Mouse (Mus musculus) CH12.LX (cell line): Measurements from ENCODE around the gene Ptpn5. TPM values are rescaled to one million over a fixed set of nuclear protein-coding genes. Genes with fewer than 3 reads are reported as not detected.

Experiments used
- DNase-seq: peaks from one replicate; pipeline ENCODE4 v3.0.0-alpha.2; 2013; ENCODE audit errors: extremely low read depth
- H3K27ac ChIP-seq: 2 replicates; pipeline ENCODE4 v1.5.1; 2012; ENCODE audit warnings: low read depth, mild to moderate bottlenecking, control low read depth, moderate library complexity; ENCODE audit not compliant: insufficient read depth
- H3K27me3 ChIP-seq: replicated peaks from 2 replicates; pipeline ENCODE3; 2012; ENCODE audit warnings: inconsistent platforms
- H3K36me3 ChIP-seq, 2 experiments: replicated peaks in 1 of 2; 2 replicates each; pipeline versions ENCODE3 to v1.6.1; 2012; ENCODE audit warnings: inconsistent platforms in 1 of 2, low read length in 1 of 2, mild to moderate bottlenecking in 1 of 2, mixed read lengths in 1 of 2, moderate library complexity in 1 of 2; ENCODE audit not compliant: control insufficient read depth in 1 of 2, insufficient read depth in 1 of 2
- H3K4me1 ChIP-seq, 2 experiments: 2 replicates each; pipeline ENCODE4 v1.6.1; 2012; ENCODE audit warnings: inconsistent platforms in 1 of 2, moderate library complexity in 1 of 2; ENCODE audit not compliant: insufficient read depth in 2 of 2, control insufficient read depth in 1 of 2
- H3K4me2 ChIP-seq: 2 replicates; pipeline ENCODE4 v1.6.1; 2012; ENCODE audit warnings: low read depth, mild to moderate bottlenecking, control low read depth; ENCODE audit not compliant: poor library complexity, insufficient read depth, severe bottlenecking
- H3K4me3 ChIP-seq, 3 experiments: fragments of 150-350 bp in 1 of 3; sonication (generic) in 1 of 3; replicated peaks in 1 of 3; 2 replicates each; pipeline versions ENCODE3 to v1.5.1; 2011 to 2012; ENCODE audit warnings: low read depth in 2 of 3, low read length in 2 of 3, mild to moderate bottlenecking in 2 of 3, moderate library complexity in 2 of 3, control low read depth in 1 of 3, improper control_type of control experiment in 1 of 3, inconsistent platforms in 1 of 3, mixed read lengths in 1 of 3; ENCODE audit not compliant: poor library complexity in 1 of 3
- H3K79me2 ChIP-seq: replicated peaks from 2 replicates; pipeline ENCODE4 v1.6.1; 2012; ENCODE audit warnings: mild to moderate bottlenecking, moderate library complexity; ENCODE audit not compliant: control insufficient read depth, poor library complexity, insufficient read depth, severe bottlenecking; ENCODE audit errors: extremely low read depth
- H3K9ac ChIP-seq: 2 replicates; pipeline ENCODE4 v1.6.1; 2012; ENCODE audit warnings: low read depth, mild to moderate bottlenecking, control low read depth, moderate library complexity; ENCODE audit not compliant: insufficient read depth
- H3K9me3 ChIP-seq: replicated peaks from 2 replicates; pipeline ENCODE3; 2012; ENCODE audit warnings: low read length, inconsistent platforms, mixed read lengths
- CTCF ChIP-seq, 2 experiments: IDR thresholded peaks in 1 of 2; conservative IDR thresholded peaks in 1 of 2; 2 replicates each; pipeline ENCODE4 v1.5.1; 2011 to 2012; ENCODE audit warnings: low read depth in 2 of 2, low read length in 2 of 2, improper control_type of control experiment in 1 of 2, inconsistent platforms in 1 of 2, mild to moderate bottlenecking in 1 of 2, moderate library complexity in 1 of 2
- E2F4 ChIP-seq: IDR thresholded peaks from 2 replicates; pipeline ENCODE4 v1.6.1; 2011; ENCODE audit warnings: low read depth, low read length, improper control_type of control experiment; ENCODE audit not compliant: insufficient replicate concordance
- ELF1 ChIP-seq: IDR thresholded peaks from 2 replicates; pipeline ENCODE4 v1.6.1; 2014; ENCODE audit warnings: low read depth, mild to moderate bottlenecking, inconsistent platforms, low read length, improper control_type of control experiment
- EP300 ChIP-seq: IDR thresholded peaks from 2 replicates; pipeline ENCODE4 v1.6.1; 2011; ENCODE audit warnings: low read length, improper control_type of control experiment
- ETS1 ChIP-seq: conservative IDR thresholded peaks from 2 replicates; pipeline ENCODE4 v1.6.1; 2012; ENCODE audit warnings: low read depth, mild to moderate bottlenecking, inconsistent platforms, low read length, improper control_type of control experiment, moderate library complexity
- IRF4 ChIP-seq: IDR thresholded peaks from 2 replicates; pipeline ENCODE4 v1.6.1; 2014; ENCODE audit warnings: low read depth, mild to moderate bottlenecking, inconsistent platforms, low read length, improper control_type of control experiment
- JUN ChIP-seq: IDR thresholded peaks from 2 replicates; pipeline ENCODE4 v1.6.1; 2011; ENCODE audit warnings: low read depth, mild to moderate bottlenecking, low read length, improper control_type of control experiment, moderate library complexity; ENCODE audit not compliant: insufficient read depth
- KAT2A ChIP-seq: IDR thresholded peaks from 2 replicates; pipeline ENCODE4 v1.6.1; 2012; ENCODE audit warnings: low read length, improper control_type of control experiment, inconsistent platforms; ENCODE audit not compliant: insufficient replicate concordance
- MAFK ChIP-seq: IDR thresholded peaks from 2 replicates; pipeline ENCODE4 v1.6.1; 2011; ENCODE audit warnings: low read length, improper control_type of control experiment; ENCODE audit not compliant: insufficient replicate concordance
- MAX ChIP-seq: IDR thresholded peaks from 2 replicates; pipeline ENCODE4 v1.6.1; 2011; ENCODE audit warnings: low read length, improper control_type of control experiment
- MAZ ChIP-seq: IDR thresholded peaks from 2 replicates; pipeline ENCODE4 v1.6.1; 2012; ENCODE audit warnings: low read depth, mild to moderate bottlenecking, inconsistent platforms, low read length, improper control_type of control experiment, moderate library complexity
- MEF2A ChIP-seq: IDR thresholded peaks from 2 replicates; pipeline ENCODE4 v1.6.1; 2014; ENCODE audit warnings: low read depth, mild to moderate bottlenecking, inconsistent platforms, low read length, improper control_type of control experiment, borderline replicate concordance
- MYC ChIP-seq: IDR thresholded peaks from 2 replicates; pipeline ENCODE4 v1.6.1; 2011; ENCODE audit warnings: low read depth, mild to moderate bottlenecking, improper control_type of control experiment, low read length
- NELFE ChIP-seq: IDR thresholded peaks from 2 replicates; pipeline ENCODE4 v1.6.1; 2011; ENCODE audit warnings: low read depth, low read length, improper control_type of control experiment
- NRF1 ChIP-seq: IDR thresholded peaks from 2 replicates; pipeline ENCODE4 v1.6.1; 2014; ENCODE audit warnings: low read depth, mild to moderate bottlenecking, inconsistent platforms, low read length, improper control_type of control experiment, moderate library complexity
- POLR2A ChIP-seq: IDR thresholded peaks from 2 replicates; pipeline ENCODE4 v1.6.1; 2011; ENCODE audit warnings: low read depth, mild to moderate bottlenecking, improper control_type of control experiment, low read length
- RAD21 ChIP-seq: IDR thresholded peaks from 2 replicates; pipeline ENCODE4 v1.6.1; 2011; ENCODE audit warnings: low read depth, mild to moderate bottlenecking, low read length, improper control_type of control experiment, moderate library complexity
- SMC3 ChIP-seq: IDR thresholded peaks from 2 replicates; pipeline ENCODE4 v1.6.1; 2011; ENCODE audit warnings: low read depth, low read length, improper control_type of control experiment
- TBP ChIP-seq: conservative IDR thresholded peaks from 2 replicates; pipeline ENCODE4 v1.6.1; 2011; ENCODE audit warnings: low read depth, low read length, improper control_type of control experiment
- TCF12 ChIP-seq: IDR thresholded peaks from 2 replicates; pipeline ENCODE4 v1.6.1; 2014; ENCODE audit warnings: low read depth, mild to moderate bottlenecking, inconsistent platforms, low read length, improper control_type of control experiment
- UBTF ChIP-seq: IDR thresholded peaks from 2 replicates; pipeline ENCODE4 v1.6.1; 2012; ENCODE audit warnings: low read depth, mild to moderate bottlenecking, inconsistent platforms, low read length, improper control_type of control experiment, moderate library complexity
- USF1 ChIP-seq: IDR thresholded peaks from 2 replicates; pipeline ENCODE4 v1.6.1; 2014; ENCODE audit warnings: low read depth, mild to moderate bottlenecking, inconsistent platforms, low read length, improper control_type of control experiment
- ZKSCAN1 ChIP-seq: IDR thresholded peaks from 2 replicates; pipeline ENCODE4 v1.6.1; 2012; ENCODE audit warnings: low read depth, inconsistent platforms, low read length, improper control_type of control experiment, borderline replicate concordance
- ZMIZ1 ChIP-seq: IDR thresholded peaks from 2 replicates; pipeline ENCODE4 v1.6.1; 2012; ENCODE audit warnings: low read depth, mild to moderate bottlenecking, inconsistent platforms, low read length, improper control_type of control experiment
- ZNF384 ChIP-seq: IDR thresholded peaks from 2 replicates; pipeline ENCODE4 v1.6.1; 2012; ENCODE audit warnings: low read depth, low read length, improper control_type of control experiment, inconsistent platforms
- dilution Hi-C: fragments of 300-500 bp; cut with MboI; formaldehyde crosslinking; loops from 2 replicates; pipeline ENCODE4 v1.14.3; 2020; ENCODE audit warnings: low sequenced_read_pairs; ENCODE audit not compliant: extremely low pct_unique_long_range_greater_than_20kb, extremely low pct_ligation_motif_present
- in situ Hi-C: fragments of 300-500 bp; cut with MboI; formaldehyde crosslinking; loops from 3 replicates; pipeline ENCODE4 v1.14.3; 2019; ENCODE audit warnings: low sequenced_read_pairs, low pct_ligation_motif_present, low pct_unique_long_range_greater_than_20kb, mixed read lengths
- polyA plus RNA-seq: library from polyadenylated mRNA; unstranded; fragments of >175 nt; gene quantifications from 2 replicates; pipeline ENCODE4 v1.2.1, GENCODE M21; 2012; ENCODE audit warnings: low read depth; ENCODE audit not compliant: insufficient read length
- total RNA-seq, 2 experiments: library from RNA; depleted of rRNA; stranded (reverse); fragments of 300-350 nt in 1 of 2; fragments of >200 nt in 1 of 2; gene quantifications; 2 replicates each; pipeline ENCODE4 v1.2.3; 2012 to 2014

The Ptpn5 gene
- total and polyA plus RNA-seq, 3 experiments = 0.90 to 3.4 (median 1.9) TPM

DNA sequence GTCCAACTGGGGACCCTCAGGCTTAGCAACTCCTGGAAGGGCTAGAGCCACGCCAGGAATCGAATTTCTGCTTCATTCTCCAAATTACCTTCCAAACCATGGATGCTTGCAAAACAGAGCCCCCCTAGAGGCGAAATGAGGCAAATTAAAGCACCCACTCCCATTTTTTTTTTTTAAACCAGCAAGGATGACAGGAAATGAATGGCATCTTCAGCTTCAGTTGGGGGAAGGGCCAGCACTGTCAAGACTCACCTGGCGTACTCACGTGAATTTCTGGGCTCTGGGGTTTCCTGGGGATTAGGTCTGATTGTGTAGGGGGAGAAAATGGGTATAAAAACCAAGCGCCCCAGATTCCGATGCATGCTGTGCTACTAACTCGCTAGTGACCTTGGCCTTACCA is 2.2 kb downstream of the Ptpn5 start:
- Histone ChIP-seq H3K9ac (no peak overlapping the region), H3K27ac (no peak overlapping the region), H3K79me2 (no peaks in the 10 kb centered on the region), H3K9me3 (peaks cover 2% of the 10 kb centered on the region), H3K27me3 (no peaks in the 10 kb centered on the region), H3K36me3 (no peaks in the 10 kb centered on the region), H3K4me1 (peaks cover 9 to 12% of the 10 kb centered on the region in 2 experiments), H3K4me2 (no peak overlapping the region), H3K4me3 (no peak overlapping the region)
- dilution Hi-C loops = no loop called here
- TF ChIP-seq ZKSCAN1 (no peak), MAZ (no peak), NRF1 (no peak), IRF4 (no peak)
- DNase-seq = no peak
- in situ Hi-C loops = no loop called here

DNA sequence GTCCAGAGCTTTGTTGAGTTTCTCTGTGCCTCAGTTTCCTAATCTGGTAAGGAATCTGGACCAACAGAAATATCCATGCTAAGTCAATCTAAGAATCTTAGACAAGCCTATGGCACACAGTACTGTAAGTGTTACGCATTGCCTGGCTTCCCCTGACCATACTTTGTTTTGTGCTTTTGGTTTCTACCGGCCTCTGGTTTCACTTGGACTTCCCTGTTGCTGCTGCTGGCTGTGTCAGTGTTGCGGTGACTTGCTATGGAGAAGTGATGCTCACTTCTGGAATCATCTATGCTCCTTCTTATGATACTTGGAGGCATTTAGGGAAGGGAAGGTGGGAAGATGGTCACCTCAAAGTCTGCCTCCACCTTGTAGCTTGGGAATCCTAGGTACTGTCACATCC is 11.5 kb downstream of the Ptpn5 start:
- H3K36me3 ChIP-seq = no peaks in the 10 kb centered on the region
- H3K79me2 ChIP-seq = no peaks in the 10 kb centered on the region
- H3K27me3 ChIP-seq = no peaks in the 10 kb centered on the region
- dilution Hi-C loops (no loop called here), in situ Hi-C loops (no loop called here)
- no peak overlapping the region for H3K27ac ChIP-seq
- H3K4me2 ChIP-seq = no peak overlapping the region
- DNase-seq = no peak
- H3K4me1 ChIP-seq = peaks cover 3 to 15% of the 10 kb centered on the region in 2 experiments; a peak in 2 of 4 replicates
- no peak for TF ChIP-seq KAT2A
- no peak for TF ChIP-seq IRF4
- no peak for TF ChIP-seq E2F4
- TF ChIP-seq MAZ = no peak
- TF ChIP-seq POLR2A = no peak
- no peak for TF ChIP-seq ELF1
- no peak for TF ChIP-seq ZMIZ1
- TF ChIP-seq EP300 = no peak
- TF ChIP-seq CTCF (conservative IDR thresholded peaks at IDR 0.05 in 1 of 2, IDR thresholded peaks at IDR 0.05 in 1 of 2; ENCODE audit: low read depth in 2 of 2, low read length in 2 of 2) = no peak
- no peak for TF ChIP-seq MAX
- no peak for TF ChIP-seq ETS1
- TF ChIP-seq UBTF = no peak
- TF ChIP-seq, all 38 proteins: peak for 0
- Histone ChIP-seq H3K9me3 (no peaks in the 10 kb centered on the region), H3K9ac (no peak overlapping the region), H3K4me3 (no peak overlapping the region)

DNA sequence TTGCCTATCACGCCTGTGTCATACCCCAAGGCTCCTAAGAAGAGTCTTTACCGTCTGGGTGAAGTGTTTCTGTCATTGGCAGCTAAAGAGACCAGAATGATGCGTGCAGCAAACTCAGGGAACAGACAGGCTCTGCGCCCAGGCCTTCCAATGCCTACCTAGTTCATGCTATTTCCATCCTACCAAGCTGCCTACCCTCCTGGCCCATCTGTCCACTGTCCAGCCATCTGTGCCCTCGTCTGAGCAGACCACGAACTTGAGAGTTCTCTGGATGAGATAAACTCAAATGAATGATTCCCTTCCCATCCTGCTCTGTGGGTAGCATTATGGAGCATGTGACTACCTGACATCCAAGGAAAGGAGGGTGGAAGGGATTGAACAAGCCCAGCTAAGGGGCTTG is 16.8 kb downstream of the Ptpn5 start:
- no peaks in the 10 kb centered on the region for H3K36me3 ChIP-seq
- no peak overlapping the region for H3K4me2 ChIP-seq
- H3K9me3 ChIP-seq = no peaks in the 10 kb centered on the region
- H3K79me2 ChIP-seq = no peaks in the 10 kb centered on the region
- H3K27ac ChIP-seq = no peak overlapping the region
- peaks cover 0 to 19% of the 10 kb centered on the region in 2 experiments; a peak in 3 of 4 replicates for H3K4me1 ChIP-seq
- H3K9ac ChIP-seq = no peak overlapping the region
- in situ Hi-C loops = no loop called here
- no peak for DNase-seq
- no peaks in the 10 kb centered on the region for H3K27me3 ChIP-seq
- dilution Hi-C loops = no loop called here
- TF ChIP-seq ZNF384 = no peak
- TF ChIP-seq TBP = no peak
- no peak for TF ChIP-seq IRF4
- TF ChIP-seq MYC = no peak
- TF ChIP-seq TCF12 = no peak
- no peak for TF ChIP-seq RAD21
- TF ChIP-seq ETS1 = no peak
- no peak for TF ChIP-seq SMC3
- TF ChIP-seq MAX = no peak
- TF ChIP-seq MEF2A = no peak
- TF ChIP-seq KAT2A = no peak
- no peak for TF ChIP-seq E2F4
- no peak for TF ChIP-seq NELFE
- no peak for TF ChIP-seq USF1
- no peak for TF ChIP-seq JUN
- TF ChIP-seq MAZ = no peak
- no peak for TF ChIP-seq MAFK
- no peak overlapping the region for H3K4me3 ChIP-seq
